Mouse (Mus musculus): ENCODE measurements at regions not wholly inside any gene's neighbourhood (a gene's known extent, or its start where the extent isn't known, plus 50 kb on each side); places are given as distances from the start of the nearest gene placed in this dataset.

- TF ChIP-seq CTCF (IDR thresholded peaks at IDR 0.05; ENCODE audit: extremely low read depth, insufficient read length, insufficient replicate concordance, low read depth, low read length) (no peak), POLR2A (IDR thresholded peaks at IDR 0.05; ENCODE audit: low read depth, low read length) (no peak)
Measured at GRCm38 (mm10) chr6:50915166-50916030, 261.2 kb upstream of the Npvf start.

Data from small intestine, adult 2 months (tissue).